Mouse (Mus musculus) neural tube, embryonic 15.5 days (tissue): Measurements from ENCODE around the gene Kcnk7. TPM values are rescaled to one million over a fixed set of nuclear protein-coding genes. Genes with fewer than 3 reads are reported as not detected.

Source experiments
- ATAC-seq: fragments of 200-750 bp; cut with Nextera tagmentation; 2 replicates; pipeline ENCODE4 v1.8.0; 2017; ENCODE audit warnings: mild to moderate bottlenecking, moderate TSS enrichment, moderate library complexity; ENCODE audit not compliant: low FRiP score
- H3K27ac ChIP-seq: fragments of 300-500 bp; sonication (generic); replicated peaks from 2 replicates; pipeline ENCODE4 v1.5.1; 2015; ENCODE audit warnings: mild to moderate bottlenecking, inconsistent platforms
- H3K27me3 ChIP-seq: fragments of 300-500 bp; sonication (generic); replicated peaks from 2 replicates; pipeline ENCODE4 v1.6.1; 2015; ENCODE audit warnings: inconsistent platforms
- H3K36me3 ChIP-seq: fragments of 300-500 bp; sonication (generic); 2 replicates; pipeline ENCODE4 v1.6.1; 2015; ENCODE audit warnings: inconsistent platforms
- H3K4me1 ChIP-seq: fragments of 300-500 bp; sonication (generic); 2 replicates; pipeline ENCODE4 v1.6.1; 2015; ENCODE audit warnings: inconsistent platforms
- H3K4me2 ChIP-seq: fragments of 300-500 bp; sonication (generic); 2 replicates; pipeline ENCODE4 v1.6.1; 2015; ENCODE audit warnings: inconsistent platforms, mild to moderate bottlenecking, moderate library complexity
- H3K4me3 ChIP-seq: fragments of 300-500 bp; sonication (generic); replicated peaks from 2 replicates; pipeline ENCODE4 v1.5.1; 2015; ENCODE audit warnings: mild to moderate bottlenecking, inconsistent platforms
- H3K9ac ChIP-seq: fragments of 300-500 bp; sonication (generic); replicated peaks from 2 replicates; pipeline ENCODE4 v1.6.1; 2015; ENCODE audit warnings: mild to moderate bottlenecking, inconsistent platforms
- H3K9me3 ChIP-seq: fragments of 300-500 bp; sonication (generic); replicated peaks from 2 replicates; pipeline ENCODE4 v1.6.1; 2016; ENCODE audit warnings: inconsistent platforms
- WGBS: fragments of 180-500 bp; shearing (Covaris S2); methylation state at CpG from one replicate; pipeline ENCODE4 v1.1.7; 2015; ENCODE audit warnings: mixed read lengths; 5-methylcytosine and 5-hydroxymethylcytosine counted together
- polyA plus RNA-seq: library from polyadenylated mRNA; unstranded; fragments of >200 nt; fragmentation: Nextera tagmentation; extraction: Ambion mirVana; gene quantifications from 2 replicates; pipeline ENCODE4 v1.2.1, GENCODE M21; 2015

Gene Kcnk7
- polyA plus RNA-seq, 1 experiment from 2014 or later = 0.35 TPM

GRCm38 (mm10) chr19:5691601-5692000, 12.6 kb upstream of the Kcnk7 start:
- peaks cover 75% of the 10 kb centered on the region for H3K4me1 ChIP-seq

DNA sequence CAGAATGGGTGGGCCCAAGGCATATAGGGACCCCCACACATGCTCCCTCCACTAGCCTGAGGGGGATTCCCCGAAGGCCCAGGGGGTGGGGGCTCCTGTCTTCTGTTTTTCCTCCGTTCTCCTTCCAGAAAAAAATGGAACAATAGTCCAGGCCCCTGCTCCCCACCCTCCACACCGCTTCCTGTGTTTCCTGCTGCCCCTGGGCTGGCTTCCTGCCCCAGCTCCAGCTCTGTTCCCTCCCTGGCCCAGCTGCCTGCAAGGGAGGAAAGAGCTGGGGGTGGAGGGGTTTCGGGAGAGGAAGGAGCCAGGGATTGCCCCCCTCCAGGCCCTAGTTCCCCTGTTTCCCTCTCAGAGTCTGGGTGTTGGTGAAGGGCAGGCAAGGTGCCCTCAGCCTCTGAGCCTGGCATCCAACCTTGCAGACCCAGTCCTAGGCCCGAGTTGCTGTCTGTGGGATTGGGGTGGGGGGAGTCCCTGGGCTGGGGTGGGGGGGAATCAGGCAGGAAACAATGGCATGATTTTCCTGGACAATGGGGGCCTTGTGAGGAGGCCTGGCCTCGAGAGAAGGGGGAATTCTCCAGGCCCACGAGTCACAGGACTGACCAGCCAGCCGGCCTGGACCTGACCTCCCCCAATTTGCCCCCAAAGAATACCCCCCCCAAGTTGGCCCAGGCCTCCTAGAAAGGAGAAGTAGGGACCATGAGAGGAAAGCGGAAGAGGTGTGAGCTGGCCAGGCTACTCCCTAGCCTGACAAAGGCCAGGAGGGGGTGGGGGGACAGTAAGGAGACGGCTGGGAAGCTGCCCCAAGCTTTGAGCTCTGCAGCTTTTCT, 11.9 kb upstream of the Kcnk7 start:
- ATAC-seq = no peak
- Histone ChIP-seq H3K36me3 (peaks cover 29% of the 10 kb centered on the region), H3K27ac (peak overlapping the region; percentile 48), H3K4me2 (peak overlapping the region; percentile 95), H3K27me3 (no peaks in the 10 kb centered on the region), H3K4me1 (peaks cover 71% of the 10 kb centered on the region), H3K9me3 (no peaks in the 10 kb centered on the region), H3K9ac (peak overlapping the region; percentile 77; the same call in 1 of the 2 replicates), H3K4me3 (peak overlapping the region; percentile 86; the same call in 1 of the 2 replicates)
- 66% methylated on average over 10 of the region's 10 CpGs for WGBS

More at GRCm38 (mm10) chr19:5691601-5692000, 12.6 kb upstream of the Kcnk7 start:
- Histone ChIP-seq H3K9me3 (no peaks in the 10 kb centered on the region), H3K4me2 (peak overlapping the region; percentile 95), H3K27ac (peak overlapping the region; percentile 48), H3K36me3 (peaks cover 22% of the 10 kb centered on the region), H3K9ac (peak overlapping the region; percentile 77; the same call in 1 of the 2 replicates), H3K27me3 (no peaks in the 10 kb centered on the region), H3K4me3 (peak overlapping the region; percentile 86)
- no peak for ATAC-seq
- 89% methylated on average over 5 of the region's 5 CpGs for WGBS

GRCm38 (mm10) chr19:5692913-5693396, 11.2 kb upstream of the Kcnk7 start:
- Histone ChIP-seq H3K36me3 (peaks cover 36% of the 10 kb centered on the region), H3K4me3 (no peak overlapping the region), H3K4me2 (peak overlapping the region; percentile 95), H3K27me3 (no peaks in the 10 kb centered on the region), H3K4me1 (peaks cover 64% of the 10 kb centered on the region), H3K9ac (no peak overlapping the region; the same call in 1 of the 2 replicates), H3K27ac (peak overlapping the region; percentile 48; the same call in 1 of the 2 replicates), H3K9me3 (no peaks in the 10 kb centered on the region)
- ATAC-seq = no peak
- WGBS = 84% methylated on average over 10 of the region's 10 CpGs

GRCm38 (mm10) chr19:5693801-5694200, 10.4 kb upstream of the Kcnk7 start:
- no peaks in the 10 kb centered on the region for H3K9me3 ChIP-seq
- 89% methylated on average over 6 of the region's 6 CpGs for WGBS
- H3K27ac ChIP-seq = no peak overlapping the region
- peaks cover 44% of the 10 kb centered on the region for H3K36me3 ChIP-seq
- peaks cover 63% of the 10 kb centered on the region for H3K4me1 ChIP-seq
- H3K27me3 ChIP-seq = no peaks in the 10 kb centered on the region
- no peak for ATAC-seq
- no peak overlapping the region for H3K4me3 ChIP-seq
- peak overlapping the region; percentile 95; the same call in 1 of the 2 replicates for H3K4me2 ChIP-seq
- H3K9ac ChIP-seq = 0 out of 2 replicates have a peak overlapping the region, but pooled peaks have one; percentile 20

GRCm38 (mm10) chr19:5695849-5696462, 8.2 kb upstream of the Kcnk7 start:
- Histone ChIP-seq H3K4me3 (peak overlapping the region; percentile 29), H3K9me3 (no peaks in the 10 kb centered on the region), H3K27ac (no peak overlapping the region), H3K9ac (no peak overlapping the region), H3K4me1 (peaks cover 44% of the 10 kb centered on the region), H3K4me2 (peak overlapping the region; percentile 53), H3K27me3 (no peaks in the 10 kb centered on the region), H3K36me3 (peaks cover 66% of the 10 kb centered on the region)
- WGBS = 16% methylated on average over 41 of the region's 41 CpGs
- no peak for ATAC-seq

GRCm38 (mm10) chr19:5704801-5705571, 819 bp downstream of the Kcnk7 start:
- H3K36me3 ChIP-seq = peaks cover 63% of the 10 kb centered on the region
- no peak overlapping the region for H3K4me3 ChIP-seq
- no peaks in the 10 kb centered on the region for H3K27me3 ChIP-seq
- H3K9ac ChIP-seq = no peak overlapping the region
- H3K27ac ChIP-seq = peak overlapping the region; percentile 37
- no peak overlapping the region for H3K4me2 ChIP-seq
- ATAC-seq = no peak
- 0 out of 2 replicates have a peak, but pooled peaks cover 5% of the 10 kb centered on the region for H3K4me1 ChIP-seq
- no peaks in the 10 kb centered on the region for H3K9me3 ChIP-seq
- 51% methylated on average over 10 of the region's 10 CpGs for WGBS

DNA sequence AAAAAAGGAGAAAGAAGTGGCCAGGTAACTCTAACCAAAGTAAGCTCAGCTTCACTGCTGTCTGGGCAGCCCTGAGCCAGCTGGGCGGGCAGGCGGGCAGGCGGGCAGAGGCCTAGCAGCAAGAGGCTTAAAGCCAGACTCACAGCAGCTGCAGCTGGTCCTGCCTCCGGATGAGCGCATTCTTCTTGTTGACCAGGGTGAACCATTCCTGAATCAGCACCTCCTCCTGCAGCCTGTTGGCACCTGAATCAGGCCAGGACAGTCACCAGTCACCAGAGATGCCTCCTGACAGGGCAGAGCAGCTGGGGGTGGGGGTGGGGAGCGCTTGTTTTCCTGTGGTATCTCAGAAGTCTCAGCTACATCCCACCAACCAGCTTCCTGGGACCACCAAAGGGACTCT, 5.9 kb downstream of the Kcnk7 start:
- WGBS = 92% methylated on average over 6 of the region's 6 CpGs
- Histone ChIP-seq H3K27me3 (no peaks in the 10 kb centered on the region), H3K4me2 (no peak overlapping the region), H3K9me3 (no peaks in the 10 kb centered on the region), H3K4me1 (peaks cover 22% of the 10 kb centered on the region), H3K4me3 (no peak overlapping the region), H3K9ac (no peak overlapping the region), H3K36me3 (peaks cover 51% of the 10 kb centered on the region), H3K27ac (no peak overlapping the region)
- ATAC-seq = no peak

GRCm38 (mm10) chr19:5710581-5710980, 6.4 kb downstream of the Kcnk7 start:
- no peak for ATAC-seq
- Histone ChIP-seq H3K9ac (no peak overlapping the region), H3K27me3 (no peaks in the 10 kb centered on the region), H3K4me2 (no peak overlapping the region), H3K9me3 (no peaks in the 10 kb centered on the region), H3K36me3 (peaks cover 56% of the 10 kb centered on the region), H3K4me3 (no peak overlapping the region), H3K27ac (no peak overlapping the region), H3K4me1 (peaks cover 23% of the 10 kb centered on the region)
- 81% methylated on average over 8 of the region's 8 CpGs for whole genome bisulfite sequencing

- Histone ChIP-seq H3K27ac (no peak overlapping the region), H3K36me3 (peaks cover 58% of the 10 kb centered on the region), H3K9ac (no peak overlapping the region), H3K4me1 (peaks cover 26% of the 10 kb centered on the region), H3K4me3 (no peak overlapping the region), H3K27me3 (no peaks in the 10 kb centered on the region), H3K9me3 (no peaks in the 10 kb centered on the region), H3K4me2 (no peak overlapping the region)
- WGBS = 4% methylated on average over 3 of the region's 3 CpGs
- ATAC-seq = no peak
Measured at GRCm38 (mm10) chr19:5711218-5711617, 7.1 kb downstream of the Kcnk7 start.

- H3K36me3 ChIP-seq = peaks cover 55% of the 10 kb centered on the region
- H3K9ac ChIP-seq = no peak overlapping the region
- H3K27ac ChIP-seq = no peak overlapping the region
- no peak overlapping the region for H3K4me3 ChIP-seq
- H3K4me2 ChIP-seq = no peak overlapping the region
- WGBS = 90% methylated on average over 14 of the region's 14 CpGs
- no peaks in the 10 kb centered on the region for H3K27me3 ChIP-seq
- H3K4me1 ChIP-seq = peaks cover 32% of the 10 kb centered on the region
- ATAC-seq = no peak
- H3K9me3 ChIP-seq = no peaks in the 10 kb centered on the region
Measured at GRCm38 (mm10) chr19:5711907-5712460, 7.8 kb downstream of the Kcnk7 start.

- Histone ChIP-seq H3K36me3 (peaks cover 44% of the 10 kb centered on the region), H3K4me2 (peak overlapping the region; percentile 34; the same call in 1 of the 2 replicates), H3K4me3 (no peak overlapping the region), H3K27ac (0 out of 2 replicates have a peak overlapping the region, but pooled peaks have one; percentile 18), H3K9me3 (no peaks in the 10 kb centered on the region), H3K4me1 (peaks cover 33% of the 10 kb centered on the region), H3K27me3 (no peaks in the 10 kb centered on the region), H3K9ac (no peak overlapping the region)
- ATAC-seq = no peak
- WGBS = 87% methylated on average over 5 of the region's 5 CpGs
Measured at GRCm38 (mm10) chr19:5713255-5713654, 9.1 kb downstream of the Kcnk7 start.
